Mouse (Mus musculus) midbrain, embryonic 10.5 days (tissue): ENCODE data around the gene Mcoln1. TPM values are rescaled to one million over a fixed set of nuclear protein-coding genes. Genes with fewer than 3 reads are reported as not detected.

Source experiments
- DNase-seq: peaks from one replicate; pipeline ENCODE4 v3.0.0-alpha.2; 2017; ENCODE audit warnings: low spot score
- H3K27ac ChIP-seq: fragments of 300-500 bp; sonication (generic); replicated peaks from 2 replicates; pipeline ENCODE4 v1.5.1; 2016; ENCODE audit warnings: mild to moderate bottlenecking
- H3K27me3 ChIP-seq: fragments of 300-500 bp; sonication (generic); 2 replicates; pipeline ENCODE4 v1.6.1; 2016; ENCODE audit warnings: low read depth, mild to moderate bottlenecking; ENCODE audit not compliant: poor library complexity, severe bottlenecking
- H3K36me3 ChIP-seq: fragments of 300-500 bp; sonication (generic); 2 replicates; pipeline ENCODE4 v1.6.1; 2016; ENCODE audit warnings: mild to moderate bottlenecking, moderate library complexity
- H3K4me1 ChIP-seq: fragments of 300-500 bp; sonication (generic); 2 replicates; pipeline ENCODE4 v1.6.1; 2016
- H3K4me3 ChIP-seq: fragments of 300-500 bp; sonication (generic); 2 replicates; pipeline ENCODE4 v1.5.1; 2016; ENCODE audit warnings: mild to moderate bottlenecking, moderate library complexity
- H3K9me3 ChIP-seq: fragments of 300-500 bp; sonication (generic); replicated peaks from 2 replicates; pipeline ENCODE4 v1.6.1; 2016; ENCODE audit warnings: mild to moderate bottlenecking
- WGBS: fragments of 180-500 bp; shearing (Covaris S2); methylation state at CpG from one replicate; pipeline ENCODE4 v1.1.7; 2016; 5-methylcytosine and 5-hydroxymethylcytosine counted together
- polyA plus RNA-seq: library from polyadenylated mRNA; unstranded; fragments of >200 nt; fragmentation: Nextera tagmentation; extraction: Ambion mirVana; gene quantifications from 2 replicates; pipeline ENCODE4 v1.2.1, GENCODE M21; 2016

Gene Mcoln1
- polyA plus RNA-seq, 1 experiment from 2014 or later, result 62.0 TPM

- 64% methylated on average over 5 of the region's 5 CpGs for WGBS
- H3K27me3 ChIP-seq, result peaks cover 12% of the 10 kb centered on the region
- H3K9me3 ChIP-seq, result no peaks in the 10 kb centered on the region
- H3K4me3 ChIP-seq, result no peak overlapping the region
- H3K36me3 ChIP-seq, result no peaks in the 10 kb centered on the region
- H3K4me1 ChIP-seq, result no peaks in the 10 kb centered on the region
- no peak for DNase-seq
- no peak overlapping the region for H3K27ac ChIP-seq
These were observed 18.7 kb upstream of the Mcoln1 start for GRCm38 (mm10) chr8:3481605-3482004.

GRCm38 (mm10) chr8:3482240-3482740 is 18.0 kb upstream of the Mcoln1 start:
- Histone ChIP-seq H3K4me1 (no peaks in the 10 kb centered on the region), H3K4me3 (no peak overlapping the region), H3K36me3 (no peaks in the 10 kb centered on the region), H3K27me3 (peaks cover 6% of the 10 kb centered on the region), H3K27ac (no peak overlapping the region), H3K9me3 (no peaks in the 10 kb centered on the region)
- 86% methylated on average over 22 of the region's 22 CpGs for WGBS
- DNase-seq, result no peak

- Histone ChIP-seq H3K9me3 (no peaks in the 10 kb centered on the region; the same call in 1 of the 2 replicates), H3K4me3 (no peak overlapping the region), H3K27me3 (no peaks in the 10 kb centered on the region), H3K27ac (no peak overlapping the region), H3K36me3 (no peaks in the 10 kb centered on the region), H3K4me1 (no peaks in the 10 kb centered on the region)
- 91% methylated on average over 7 of the region's 7 CpGs for WGBS
- no peak for DNase-seq
These were observed 16.7 kb upstream of the Mcoln1 start for GRCm38 (mm10) chr8:3483546-3483945.

- whole genome bisulfite sequencing, result 34% methylated on average over 5 of the region's 5 CpGs
- Histone ChIP-seq H3K4me1 (no peaks in the 10 kb centered on the region), H3K9me3 (no peaks in the 10 kb centered on the region; the same call in 1 of the 2 replicates), H3K4me3 (no peak overlapping the region), H3K36me3 (no peaks in the 10 kb centered on the region), H3K27ac (no peak overlapping the region), H3K27me3 (no peaks in the 10 kb centered on the region)
- DNase-seq, result no peak
These were observed 15.1 kb upstream of the Mcoln1 start for GRCm38 (mm10) chr8:3485192-3485591.

GRCm38 (mm10) chr8:3492901-3493844 is 7.1 kb upstream of the Mcoln1 start, which contains the start of gene Zfp358:
Gene Zfp358, plus strand, starts transcription at chr8:3493138.
- H3K27ac ChIP-seq, result peak within 1 kb of the TSS; percentile 99
- peak within 1 kb of the TSS; percentile 90 for H3K4me3 ChIP-seq
- peaks cover 25% of the 10 kb centered on the region for H3K4me1 ChIP-seq
- peaks cover 42% of the 10 kb centered on the region for H3K36me3 ChIP-seq
- H3K9me3 ChIP-seq, result peaks cover 23% of the 10 kb centered on the region
- H3K27me3 ChIP-seq, result no peaks in the 10 kb centered on the region
- 1% methylated on average over 64 of the region's 64 CpGs for WGBS
- peak; percentile 91 for DNase-seq

- Histone ChIP-seq H3K4me3 (peak overlapping the region; percentile 90), H3K4me1 (peaks cover 25% of the 10 kb centered on the region), H3K36me3 (peaks cover 45% of the 10 kb centered on the region), H3K27me3 (no peaks in the 10 kb centered on the region), H3K9me3 (peaks cover 23% of the 10 kb centered on the region), H3K27ac (peak overlapping the region; percentile 99)
- 59% methylated on average over 6 of the region's 6 CpGs for WGBS
- no peak for DNase-seq
These were observed 6.4 kb upstream of the Mcoln1 start for GRCm38 (mm10) chr8:3493845-3494208.

GRCm38 (mm10) chr8:3495578-3496427 is 4.5 kb upstream of the Mcoln1 start:
- H3K27ac ChIP-seq, result no peak overlapping the region
- peaks cover 45% of the 10 kb centered on the region for H3K36me3 ChIP-seq
- peaks cover 23% of the 10 kb centered on the region for H3K9me3 ChIP-seq
- H3K4me1 ChIP-seq, result peaks cover 32% of the 10 kb centered on the region
- WGBS, result 93% methylated on average over 44 of the region's 44 CpGs
- no peak for DNase-seq
- H3K27me3 ChIP-seq, result no peaks in the 10 kb centered on the region
- peak overlapping the region; percentile 19; the same call in 1 of the 2 replicates for H3K4me3 ChIP-seq

GRCm38 (mm10) chr8:3496428-3496748 is 3.9 kb upstream of the Mcoln1 start:
- 92% methylated on average over 15 of the region's 15 CpGs for WGBS
- H3K36me3 ChIP-seq, result peaks cover 45% of the 10 kb centered on the region

GRCm38 (mm10) chr8:3498583-3498982 is 1.7 kb upstream of the Mcoln1 start:
- no peak overlapping the region for H3K4me3 ChIP-seq
- no peaks in the 10 kb centered on the region for H3K27me3 ChIP-seq
- 89% methylated on average over 3 of the region's 3 CpGs for whole genome bisulfite sequencing
- H3K27ac ChIP-seq, result no peak overlapping the region
- H3K36me3 ChIP-seq, result peaks cover 45% of the 10 kb centered on the region
- H3K9me3 ChIP-seq, result peaks cover 23% of the 10 kb centered on the region
- peaks cover 40% of the 10 kb centered on the region for H3K4me1 ChIP-seq
- no peak for DNase-seq

More at GRCm38 (mm10) chr8:3496428-3496748, 3.9 kb upstream of the Mcoln1 start:
- Histone ChIP-seq H3K9me3 (peaks cover 23% of the 10 kb centered on the region), H3K4me1 (peaks cover 38% of the 10 kb centered on the region), H3K4me3 (peak overlapping the region; percentile 19; the same call in 1 of the 2 replicates), H3K27ac (no peak overlapping the region), H3K27me3 (no peaks in the 10 kb centered on the region)
- no peak for DNase-seq

- H3K9me3 ChIP-seq, result peaks cover 18% of the 10 kb centered on the region
- 11% methylated on average over 8 of the region's 8 CpGs for WGBS
- H3K27me3 ChIP-seq, result no peaks in the 10 kb centered on the region
- H3K27ac ChIP-seq, result peak overlapping the region; percentile 93
- peak overlapping the region; percentile 85 for H3K4me3 ChIP-seq
- DNase-seq, result no peak
- H3K36me3 ChIP-seq, result peaks cover 37% of the 10 kb centered on the region
- peaks cover 32% of the 10 kb centered on the region for H3K4me1 ChIP-seq
These were observed 506 bp upstream of the Mcoln1 start for GRCm38 (mm10) chr8:3499751-3500150.

GRCm38 (mm10) chr8:3502217-3502616 is 2.0 kb downstream of the Mcoln1 start:
- Histone ChIP-seq H3K9me3 (no peaks in the 10 kb centered on the region; the same call in 1 of the 2 replicates), H3K27ac (no peak overlapping the region), H3K4me1 (peaks cover 26% of the 10 kb centered on the region), H3K4me3 (no peak overlapping the region), H3K36me3 (peaks cover 34% of the 10 kb centered on the region), H3K27me3 (no peaks in the 10 kb centered on the region)
- no peak for DNase-seq
- WGBS, result 83% methylated on average over 4 of the region's 4 CpGs

- no peaks in the 10 kb centered on the region for H3K9me3 ChIP-seq
- peaks cover 79% of the 10 kb centered on the region for H3K36me3 ChIP-seq
These were observed 7.9 kb downstream of the Mcoln1 start for GRCm38 (mm10) chr8:3507979-3508754.

More at GRCm38 (mm10) chr8:3507979-3508754, 7.9 kb downstream of the Mcoln1 start:
- 88% methylated on average over 6 of the region's 6 CpGs for WGBS
- H3K4me1 ChIP-seq, result no peaks in the 10 kb centered on the region
- no peak for DNase-seq
- H3K27me3 ChIP-seq, result no peaks in the 10 kb centered on the region
- no peak overlapping the region for H3K4me3 ChIP-seq
- no peak overlapping the region for H3K27ac ChIP-seq
